Mouse (Mus musculus): Measurements from ENCODE around the gene Ccdc189. TPM values are rescaled to one million over a fixed set of nuclear protein-coding genes. Genes with fewer than 3 reads are reported as not detected.

Ccdc189 gene
- polyA plus RNA-seq, 1 experiment from 2014 or later = 3.5 TPM

- no peaks in the 10 kb centered on the region for H3K9me3 ChIP-seq (ENCODE audit: control insufficient read depth, low read length)
- peak overlapping the region; percentile 95; the same call in 1 of the 2 replicates for H3K9ac ChIP-seq (ENCODE audit: low read length)
- WGBS = 83% methylated on average over 8 of the region's 8 CpGs
- H3K4me1 ChIP-seq (replicated peaks; ENCODE audit: control insufficient read depth, insufficient read depth) = no peaks in the 10 kb centered on the region
- peaks cover 18% of the 10 kb centered on the region for H3K36me3 ChIP-seq (ENCODE audit: control insufficient read depth, insufficient read depth, low read length)
- no peaks in the 10 kb centered on the region for H3K27me3 ChIP-seq (ENCODE audit: control insufficient read depth, insufficient read depth, low read length)
- H3K4me2 ChIP-seq (replicated peaks; ENCODE audit: low read depth) = no peak overlapping the region
- ATAC-seq (ENCODE audit: low FRiP score, low TSS enrichment) (no peak), DNase-seq (ENCODE audit: low spot score) (no peak)
- TF ChIP-seq EP300 (optimal IDR thresholded peaks at IDR 0.05) (no peak), CTCF (IDR thresholded peaks at IDR 0.05; ENCODE audit: low read depth) (no peak)
- no peak overlapping the region for H3K27ac ChIP-seq (replicated peaks)
- H3K4me3 ChIP-seq (ENCODE audit: low read depth, low read length) = no peak overlapping the region
Observed at GRCm38 (mm10) chr7:127613501-127613900, 25.1 kb upstream of the Ccdc189 start.

- TF ChIP-seq EP300 (optimal IDR thresholded peaks at IDR 0.05) = no peak
- no peak for TF ChIP-seq CTCF (IDR thresholded peaks at IDR 0.05; ENCODE audit: low read depth)
- peaks cover 25% of the 10 kb centered on the region for H3K36me3 ChIP-seq (ENCODE audit: control insufficient read depth, insufficient read depth, low read length)
Observed at GRCm38 (mm10) chr7:127611561-127611960, 23.2 kb upstream of the Ccdc189 start.

GRCm38 (mm10) chr7:127611011-127611410, 22.6 kb upstream of the Ccdc189 start:
- ATAC-seq (ENCODE audit: low FRiP score, low TSS enrichment) (no peak), DNase-seq (ENCODE audit: low spot score) (no peak)
- TF ChIP-seq CTCF (IDR thresholded peaks at IDR 0.05; ENCODE audit: low read depth) (no peak), EP300 (optimal IDR thresholded peaks at IDR 0.05) (no peak)
- no peaks in the 10 kb centered on the region for H3K9me3 ChIP-seq (ENCODE audit: control insufficient read depth, low read length)
- no peak overlapping the region for H3K4me3 ChIP-seq (ENCODE audit: low read depth, low read length)
- H3K4me1 ChIP-seq (replicated peaks; ENCODE audit: control insufficient read depth, insufficient read depth) = no peaks in the 10 kb centered on the region
- H3K9ac ChIP-seq (ENCODE audit: low read length) = no peak overlapping the region
- H3K36me3 ChIP-seq (ENCODE audit: control insufficient read depth, insufficient read depth, low read length) = peaks cover 25% of the 10 kb centered on the region
- no peak overlapping the region for H3K27ac ChIP-seq (replicated peaks)
- H3K27me3 ChIP-seq (ENCODE audit: control insufficient read depth, insufficient read depth, low read length) = no peaks in the 10 kb centered on the region
- 98% methylated on average over 29 of the region's 29 CpGs for WGBS
- H3K4me2 ChIP-seq (replicated peaks; ENCODE audit: low read depth) = no peak overlapping the region

More at GRCm38 (mm10) chr7:127611561-127611960, 23.2 kb upstream of the Ccdc189 start:
- ATAC-seq (ENCODE audit: low FRiP score, low TSS enrichment) (no peak), DNase-seq (ENCODE audit: low spot score) (no peak)
- H3K4me2 ChIP-seq (replicated peaks; ENCODE audit: low read depth) = no peak overlapping the region
- no peak overlapping the region for H3K27ac ChIP-seq (replicated peaks)
- H3K4me1 ChIP-seq (replicated peaks; ENCODE audit: control insufficient read depth, insufficient read depth) = no peaks in the 10 kb centered on the region
- H3K9me3 ChIP-seq (ENCODE audit: control insufficient read depth, low read length) = no peaks in the 10 kb centered on the region
- no peaks in the 10 kb centered on the region for H3K27me3 ChIP-seq (ENCODE audit: control insufficient read depth, insufficient read depth, low read length)
- WGBS = 95% methylated on average over 26 of the region's 26 CpGs
- no peak overlapping the region for H3K9ac ChIP-seq (ENCODE audit: low read length)
- no peak overlapping the region for H3K4me3 ChIP-seq (ENCODE audit: low read depth, low read length)

GRCm38 (mm10) chr7:127607150-127607549, 18.8 kb upstream of the Ccdc189 start:
- no peaks in the 10 kb centered on the region for H3K9me3 ChIP-seq (ENCODE audit: control insufficient read depth, low read length)
- peaks cover 27% of the 10 kb centered on the region for H3K36me3 ChIP-seq (ENCODE audit: control insufficient read depth, insufficient read depth, low read length)
- H3K27me3 ChIP-seq (ENCODE audit: control insufficient read depth, insufficient read depth, low read length) = no peaks in the 10 kb centered on the region
- DNase-seq (ENCODE audit: low spot score) (peak; percentile 60), ATAC-seq (ENCODE audit: low FRiP score, low TSS enrichment) (peak; percentile 65)
- TF ChIP-seq EP300 (optimal IDR thresholded peaks at IDR 0.05) (no peak), CTCF (IDR thresholded peaks at IDR 0.05; ENCODE audit: low read depth) (no peak)
- H3K4me3 ChIP-seq (ENCODE audit: low read depth, low read length) = no peak overlapping the region
- no peak overlapping the region for H3K27ac ChIP-seq (replicated peaks)
- 68% methylated on average over 6 of the region's 6 CpGs for WGBS
- no peak overlapping the region for H3K9ac ChIP-seq (ENCODE audit: low read length)
- H3K4me2 ChIP-seq (replicated peaks; ENCODE audit: low read depth) = no peak overlapping the region
- no peaks in the 10 kb centered on the region for H3K4me1 ChIP-seq (replicated peaks; ENCODE audit: control insufficient read depth, insufficient read depth)

GRCm38 (mm10) chr7:127604256-127604655, 15.9 kb upstream of the Ccdc189 start:
- Histone ChIP-seq H3K4me2 (replicated peaks; ENCODE audit: low read depth) (no peak overlapping the region), H3K36me3 (ENCODE audit: control insufficient read depth, insufficient read depth, low read length) (peaks cover 25% of the 10 kb centered on the region), H3K27ac (replicated peaks) (no peak overlapping the region), H3K9ac (ENCODE audit: low read length) (no peak overlapping the region), H3K9me3 (ENCODE audit: control insufficient read depth, low read length) (no peaks in the 10 kb centered on the region), H3K27me3 (ENCODE audit: control insufficient read depth, insufficient read depth, low read length) (no peaks in the 10 kb centered on the region), H3K4me3 (ENCODE audit: low read depth, low read length) (no peak overlapping the region), H3K4me1 (replicated peaks; ENCODE audit: control insufficient read depth, insufficient read depth) (no peaks in the 10 kb centered on the region)
- DNase-seq (ENCODE audit: low spot score) (no peak), ATAC-seq (ENCODE audit: low FRiP score, low TSS enrichment) (no peak)
- TF ChIP-seq CTCF (IDR thresholded peaks at IDR 0.05; ENCODE audit: low read depth) (no peak), EP300 (optimal IDR thresholded peaks at IDR 0.05) (no peak)
- 85% methylated on average over 10 of the region's 10 CpGs for WGBS

GRCm38 (mm10) chr7:127602903-127603302, 14.5 kb upstream of the Ccdc189 start:
- H3K4me2 ChIP-seq (replicated peaks; ENCODE audit: low read depth) = no peak overlapping the region
- no peak overlapping the region for H3K4me3 ChIP-seq (ENCODE audit: low read depth, low read length)
- H3K4me1 ChIP-seq (replicated peaks; ENCODE audit: control insufficient read depth, insufficient read depth) = no peaks in the 10 kb centered on the region
- DNase-seq (ENCODE audit: low spot score) (no peak), ATAC-seq (ENCODE audit: low FRiP score, low TSS enrichment) (no peak)
- no peaks in the 10 kb centered on the region for H3K9me3 ChIP-seq (ENCODE audit: control insufficient read depth, low read length)
- H3K9ac ChIP-seq (ENCODE audit: low read length) = no peak overlapping the region
- WGBS = 93% methylated on average over 2 of the region's 2 CpGs
- H3K27ac ChIP-seq (replicated peaks) = no peak overlapping the region
- TF ChIP-seq CTCF (IDR thresholded peaks at IDR 0.05; ENCODE audit: low read depth) (no peak), EP300 (optimal IDR thresholded peaks at IDR 0.05) (no peak)
- H3K27me3 ChIP-seq (ENCODE audit: control insufficient read depth, insufficient read depth, low read length) = no peaks in the 10 kb centered on the region
- peaks cover 22% of the 10 kb centered on the region for H3K36me3 ChIP-seq (ENCODE audit: control insufficient read depth, insufficient read depth, low read length)
